Mouse (Mus musculus) embryo, embryonic 10 days (tissue): ENCODE data around the gene Vmn2r1.

Source experiments
- DNase-seq: peaks from one replicate; pipeline ENCODE4 v3.0.0-alpha.2; 2015; ENCODE audit warnings: low spot score

Gene Vmn2r1

GRCm38 (mm10) chr3:64081247-64081646 lies at the start of gene Vmn2r1:
TSS of gene Vmn2r1 (plus strand) at chr3:64081547.
- DNase-seq, result no peak

- no peak for DNase-seq
These were observed 43.1 kb upstream of the Vmn2r1 start for GRCm38 (mm10) chr3:64038136-64038841.

DNA sequence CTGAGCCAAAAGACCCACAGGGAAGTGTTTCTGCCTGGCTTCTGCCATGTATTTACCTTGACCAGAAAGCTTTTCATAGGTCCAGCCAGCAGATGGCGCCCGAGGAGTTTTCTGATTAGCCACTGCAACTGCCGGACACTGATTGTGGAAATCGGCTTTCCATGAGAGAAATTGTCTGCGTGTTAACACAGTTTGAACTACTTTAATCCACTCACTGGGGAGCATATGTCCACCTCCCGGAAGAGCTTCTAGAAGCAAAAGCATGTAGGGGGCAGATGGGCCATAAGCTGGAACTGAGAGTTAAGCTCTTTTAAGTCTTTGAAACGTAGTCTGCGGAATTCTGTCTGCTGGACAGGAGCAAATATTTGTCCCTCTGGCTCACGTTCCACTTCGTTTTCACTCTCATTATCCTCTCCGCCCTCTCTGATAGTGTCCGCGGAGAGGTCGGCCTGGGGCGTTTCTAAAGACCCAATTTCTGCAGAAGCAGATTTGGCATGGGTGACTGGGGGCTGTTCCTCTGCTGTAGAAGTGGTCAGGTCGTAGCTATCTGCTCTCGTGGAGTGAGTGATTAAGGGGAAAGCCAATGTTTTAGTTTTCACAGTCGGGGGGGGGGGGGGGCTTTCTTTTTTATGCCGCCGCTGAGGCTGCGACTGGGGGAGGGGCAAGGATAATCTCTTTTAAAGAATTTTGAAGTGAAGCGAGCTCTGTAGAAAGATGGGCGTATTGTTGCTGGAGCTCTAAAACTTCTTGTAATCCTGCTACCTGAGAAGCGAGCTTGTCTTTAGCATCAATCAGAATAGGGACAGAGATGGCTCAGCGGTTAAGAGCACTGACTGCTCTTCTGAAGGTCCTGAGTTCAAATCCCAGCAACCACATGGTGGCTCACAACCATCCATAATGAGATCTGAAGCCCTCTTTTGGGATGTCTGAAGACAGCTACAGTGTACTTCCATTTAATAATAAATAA lies 41.2 kb upstream of the Vmn2r1 start:
- DNase-seq, result peak; percentile 89

GRCm38 (mm10) chr3:64112707-64113106 lies 31.4 kb downstream of the Vmn2r1 start:
- DNase-seq, result no peak

- no peak for DNase-seq
These were observed 32.2 kb downstream of the Vmn2r1 start for GRCm38 (mm10) chr3:64113352-64114046.

- DNase-seq, result no peak
These were observed 60.6 kb downstream of the Vmn2r1 start, which contains the start of gene Vmn2r2 for GRCm38 (mm10) chr3:64141878-64142508. TSS of gene Vmn2r2 (minus strand) at chr3:64141928.
